Mouse (Mus musculus) ES-E14 (cell line): ENCODE data around the gene Rps21.

Experiments
- HCFC1 ChIP-seq: IDR thresholded peaks from 2 replicates; pipeline ENCODE4 v1.6.1; 2012; ENCODE audit warnings: low read length, inconsistent platforms, borderline replicate concordance; ENCODE audit not compliant: insufficient read depth
- MAFK ChIP-seq: IDR thresholded peaks from 2 replicates; pipeline ENCODE4 v1.6.1; 2014; ENCODE audit warnings: mild to moderate bottlenecking, low read depth, low read length, inconsistent platforms; ENCODE audit not compliant: insufficient read depth
- ZC3H11A ChIP-seq: IDR thresholded peaks from 2 replicates; pipeline ENCODE4 v1.6.1; 2012; ENCODE audit warnings: low read depth, mild to moderate bottlenecking, inconsistent platforms, low read length, borderline replicate concordance
- ZNF384 ChIP-seq: IDR thresholded peaks from 2 replicates; pipeline ENCODE4 v1.6.1; 2012; ENCODE audit warnings: low read depth, low read length, inconsistent platforms

DNA sequence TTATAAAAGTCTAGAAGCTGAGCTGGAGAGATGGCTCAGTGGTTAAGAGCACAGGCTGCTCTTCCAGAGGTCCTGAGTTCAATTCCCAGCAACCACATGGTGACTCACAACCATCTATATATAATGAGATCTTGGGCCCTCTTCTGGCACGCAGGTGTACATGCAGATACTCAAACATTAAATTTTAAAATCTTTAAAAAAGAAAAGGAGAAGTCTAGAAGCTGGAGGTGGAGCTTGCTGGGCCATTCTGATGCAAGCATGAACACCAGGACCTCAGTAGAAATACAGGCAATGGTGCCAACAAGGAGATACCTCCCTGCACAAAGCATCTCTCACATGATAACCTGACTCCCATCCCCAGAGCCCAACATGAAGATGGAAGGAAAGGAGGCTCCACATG, 48.2 kb upstream of the Rps21 start:
- TF ChIP-seq ZC3H11A (no peak), HCFC1 (no peak), MAFK (no peak), ZNF384 (no peak)
